Mouse (Mus musculus): ENCODE results near the gene Vmn2r71.

Vmn2r71 gene

GRCm38 (mm10) chr7:85562787-85563186 lies at the start of gene Vmn2r71:
TSS of gene Vmn2r71 (plus strand) at chr7:85563087.
- no peak for DNase-seq

- DNase-seq: no peak
Measured at GRCm38 (mm10) chr7:85542108-85542507, 20.8 kb upstream of the Vmn2r71 start.

- no peak for DNase-seq
Measured at GRCm38 (mm10) chr7:85543118-85543517, 19.8 kb upstream of the Vmn2r71 start.

- DNase-seq: no peak
Measured at GRCm38 (mm10) chr7:85569092-85569491, 6.2 kb downstream of the Vmn2r71 start, which contains the start of gene Vmn2r70. TSS of gene Vmn2r70 (minus strand) at chr7:85569192.
